Mouse (Mus musculus): Measurements from ENCODE around the gene Tlx2. TPM values are rescaled to one million over a fixed set of nuclear protein-coding genes. Genes with fewer than 3 reads are reported as not detected.

The Tlx2 gene
- polyA plus RNA-seq, 1 experiment from 2014 or later, result not detected

GRCm38 (mm10) chr6:83020836-83021593, 49.1 kb downstream of the Tlx2 start:
- no peak for DNase-seq (ENCODE audit: low spot score)
- H3K36me3 ChIP-seq (replicated peaks; ENCODE audit: control insufficient read depth, insufficient read depth), result no peaks in the 10 kb centered on the region
- no peak overlapping the region for H3K4me2 ChIP-seq (replicated peaks)
- H3K9me3 ChIP-seq (ENCODE audit: control insufficient read depth, low read length), result no peaks in the 10 kb centered on the region
- no peaks in the 10 kb centered on the region for H3K4me1 ChIP-seq (replicated peaks; ENCODE audit: control insufficient read depth, insufficient read depth, low read length)
- H3K9ac ChIP-seq, result no peak overlapping the region
- no peak overlapping the region for H3K27ac ChIP-seq
- no peak for ATAC-seq (ENCODE audit: low FRiP score)
- no peaks in the 10 kb centered on the region; the same call in 1 of the 2 replicates for H3K27me3 ChIP-seq (ENCODE audit: control insufficient read depth, insufficient read depth, low read length)
- no peak overlapping the region for H3K4me3 ChIP-seq (replicated peaks; ENCODE audit: low read length)
- WGBS, result 89% methylated on average over 4 of the region's 4 CpGs

- Histone ChIP-seq H3K4me3 (replicated peaks; ENCODE audit: low read length) (no peak overlapping the region), H3K4me1 (replicated peaks; ENCODE audit: control insufficient read depth, insufficient read depth, low read length) (no peaks in the 10 kb centered on the region), H3K9ac (no peak overlapping the region), H3K36me3 (replicated peaks; ENCODE audit: control insufficient read depth, insufficient read depth) (no peaks in the 10 kb centered on the region), H3K27me3 (ENCODE audit: control insufficient read depth, insufficient read depth, low read length) (no peaks in the 10 kb centered on the region; the same call in 1 of the 2 replicates), H3K27ac (no peak overlapping the region), H3K9me3 (ENCODE audit: control insufficient read depth, low read length) (no peaks in the 10 kb centered on the region), H3K4me2 (replicated peaks) (no peak overlapping the region)
- no peak for DNase-seq (ENCODE audit: low spot score)
- ATAC-seq (ENCODE audit: low FRiP score), result no peak
- WGBS, result 89% methylated on average over 6 of the region's 6 CpGs
Measured at GRCm38 (mm10) chr6:83020121-83020520, 50.0 kb downstream of the Tlx2 start.

- Histone ChIP-seq H3K27me3 (ENCODE audit: control insufficient read depth, insufficient read depth, low read length) (no peaks in the 10 kb centered on the region; the same call in 1 of the 2 replicates), H3K27ac (no peak overlapping the region), H3K4me1 (replicated peaks; ENCODE audit: control insufficient read depth, insufficient read depth, low read length) (no peaks in the 10 kb centered on the region), H3K9ac (no peak overlapping the region), H3K36me3 (replicated peaks; ENCODE audit: control insufficient read depth, insufficient read depth) (no peaks in the 10 kb centered on the region), H3K9me3 (ENCODE audit: control insufficient read depth, low read length) (no peaks in the 10 kb centered on the region), H3K4me2 (replicated peaks) (no peak overlapping the region), H3K4me3 (replicated peaks; ENCODE audit: low read length) (no peak overlapping the region)
- ATAC-seq (ENCODE audit: low FRiP score) (no peak), DNase-seq (ENCODE audit: low spot score) (no peak)
- 67% methylated on average over 3 of the region's 3 CpGs for WGBS
Measured at GRCm38 (mm10) chr6:83019044-83019443, 51.0 kb downstream of the Tlx2 start.

MicroRNA genes within 50 kb of the gene (microRNA counts, 519-probe panel; counts per million panel counts)
- not detected for microRNA mmu-miR-3470a+mmu-miR-3470b

Small RNA genes within 50 kb of the gene (microRNA-seq; reads per million reads assigned to microRNA genes)
- gene Mir3470a, result not detected
- not detected for gene Mir7040

Other genes starting within 250 kb of the Tlx2 start
- 14.0 and 14.4 TPM in 2 replicates for gene Sema4f, start 130.5 kb downstream of the Tlx2 start, polyA plus RNA-seq (2014; fragmentation: Nextera tagmentation; extraction: Ambion mirVana)
- 0.16 TPM in 1 of 2 replicates, not detected in the other for gene M1ap, start 123.4 kb downstream of the Tlx2 start, polyA plus RNA-seq (2014; fragmentation: Nextera tagmentation; extraction: Ambion mirVana)
- 1.2 and 2.2 TPM in 2 replicates for gene Dok1, start 36.8 kb downstream of the Tlx2 start, polyA plus RNA-seq (2014; fragmentation: Nextera tagmentation; extraction: Ambion mirVana)
- 3.5 and 4.9 TPM in 2 replicates for gene Loxl3, start 36.1 kb downstream of the Tlx2 start, polyA plus RNA-seq (2014; fragmentation: Nextera tagmentation; extraction: Ambion mirVana)
- gene Aup1, start 15.8 kb downstream of the Tlx2 start, polyA plus RNA-seq (2014; fragmentation: Nextera tagmentation; extraction: Ambion mirVana), result 109 and 111 TPM in 2 replicates
- gene Htra2, start 15.0 kb downstream of the Tlx2 start, polyA plus RNA-seq (2014; fragmentation: Nextera tagmentation; extraction: Ambion mirVana), result 40.4 and 42.9 TPM in 2 replicates
- gene Dqx1, start 12.4 kb downstream of the Tlx2 start, polyA plus RNA-seq (2014; fragmentation: Nextera tagmentation; extraction: Ambion mirVana), result 0.29 TPM in 2 replicates
- 36.3 and 36.7 TPM in 2 replicates for gene Pcgf1, start 7.6 kb upstream of the Tlx2 start, polyA plus RNA-seq (2014; fragmentation: Nextera tagmentation; extraction: Ambion mirVana)
- gene Lbx2, start 16.1 kb upstream of the Tlx2 start, polyA plus RNA-seq (2014; fragmentation: Nextera tagmentation; extraction: Ambion mirVana), result not detected in 2 replicates
- gene Ccdc142, start 31.3 kb upstream of the Tlx2 start, polyA plus RNA-seq (2014; fragmentation: Nextera tagmentation; extraction: Ambion mirVana), result 3.5 and 4.2 TPM in 2 replicates
- 4.9 and 5.3 TPM in 2 replicates for gene Gm42688, start 31.3 kb upstream of the Tlx2 start, polyA plus RNA-seq (2014; fragmentation: Nextera tagmentation; extraction: Ambion mirVana)
- 110 and 129 TPM in 2 replicates for gene Mrpl53, start 38.7 kb upstream of the Tlx2 start, polyA plus RNA-seq (2014; fragmentation: Nextera tagmentation; extraction: Ambion mirVana)
- gene Mogs, start 45.2 kb upstream of the Tlx2 start, polyA plus RNA-seq (2014; fragmentation: Nextera tagmentation; extraction: Ambion mirVana), result 23.9 and 24.0 TPM in 2 replicates
- gene Wbp1, start 51.3 kb upstream of the Tlx2 start, polyA plus RNA-seq (2014; fragmentation: Nextera tagmentation; extraction: Ambion mirVana), result 114 and 134 TPM in 2 replicates
- gene Ino80b, start 55.1 kb upstream of the Tlx2 start, polyA plus RNA-seq (2014; fragmentation: Nextera tagmentation; extraction: Ambion mirVana), result 15.4 and 15.8 TPM in 2 replicates
- gene Rtkn, start 65.2 kb upstream of the Tlx2 start, polyA plus RNA-seq (2014; fragmentation: Nextera tagmentation; extraction: Ambion mirVana), result 8.9 and 9.8 TPM in 2 replicates
- 17.8 and 18.0 TPM in 2 replicates for gene Wdr54, start 86.1 kb upstream of the Tlx2 start, polyA plus RNA-seq (2014; fragmentation: Nextera tagmentation; extraction: Ambion mirVana)
- gene 1700003E16Rik, start 86.1 kb upstream of the Tlx2 start, polyA plus RNA-seq (2014; fragmentation: Nextera tagmentation; extraction: Ambion mirVana), result 7.1 and 7.5 TPM in 2 replicates
- 147 and 155 TPM in 2 replicates for gene Dctn1, start 95.6 kb upstream of the Tlx2 start, polyA plus RNA-seq (2014; fragmentation: Nextera tagmentation; extraction: Ambion mirVana)
- 3.5 and 4.8 TPM in 2 replicates for gene Slc4a5, start 149.5 kb upstream of the Tlx2 start, polyA plus RNA-seq (2014; fragmentation: Nextera tagmentation; extraction: Ambion mirVana)

All from hindbrain, embryonic 14.5 days (tissue).